Mouse (Mus musculus): ENCODE measurements around the gene Celsr3.

Celsr3 gene

GRCm38 (mm10) chr9:108824755-108825413, 1.2 kb upstream of the Celsr3 start:
- ChIA-PET POLR2A (interaction anchor here (0.5 to 4.7 kb wide), 82 partner anchors 8 to 1308 kb away, joined by 3 to 40 read pairs (median 5); partner anchors contain the start of genes Pfkfb4 (in 3 of the 4), Ip6k2 (in 2 of the 4), Nckipsd (in 2 of the 4) and Atrip (in 1 of the 4)), CTCF (interaction anchor here (0.6 to 2.8 kb wide), 12 partner anchors 10 to 262 kb away, joined by 3 to 10 read pairs (median 3); partner anchors contain the start of genes Nckipsd (in 1 of the 4) and Slc26a6 (in 1 of the 4))

GRCm38 (mm10) chr9:108826700-108827340, 700 bp downstream of the Celsr3 start:
- CTCF ChIA-PET = interaction anchor here in 3 of 4 experiments (0.5 to 2.5 kb wide), 7 partner anchors 7 to 1209 kb away, joined by 3 to 6 read pairs (median 3); partner anchors contain the start of gene Trex1 (in 1 of the 3)
- POLR2A ChIA-PET = interaction anchor here in 3 of 4 experiments (0.7 to 4.7 kb wide), 11 partner anchors 14 to 128 kb away, joined by 3 to 37 read pairs (median 4); partner anchors contain the start of genes Slc26a6 (in 2 of the 3) and Nckipsd (in 1 of the 3)

GRCm38 (mm10) chr9:108827454-108827853, 1.3 kb downstream of the Celsr3 start:
- ChIA-PET CTCF (interaction anchor here in 3 of 4 experiments (0.5 to 2.5 kb wide), 5 partner anchors 8 to 1208 kb away, joined by 3 to 6 read pairs (median 5); no protein-coding TSS in a partner anchor), POLR2A (interaction anchor here in 3 of 4 experiments (1.0 to 4.7 kb wide), 8 partner anchors 15 to 127 kb away, joined by 3 to 37 read pairs (median 4); partner anchors contain the start of genes Slc26a6 (in 2 of the 3) and Nckipsd (in 1 of the 3))

- CTCF ChIA-PET = interaction anchor here in 2 of 4 experiments (1.1 to 2.5 kb wide), 4 partner anchors 9 to 26 kb away, joined by 3 to 6 read pairs (median 5); no protein-coding TSS in a partner anchor
- POLR2A ChIA-PET = interaction anchor here in 2 of 4 experiments (1.6 to 4.7 kb wide), 4 partner anchors 19 to 26 kb away, joined by 5 to 37 read pairs (median 8); partner anchors contain the start of genes Slc26a6 (in 2 of the 2) and Nckipsd (in 1 of the 2)
Measured at GRCm38 (mm10) chr9:108827906-108828305, 1.8 kb downstream of the Celsr3 start.

- ChIA-PET CTCF (interaction anchor here in 3 of 4 experiments (1.0 to 2.4 kb wide), 9 partner anchors 8 to 228 kb away, joined by 3 to 16 read pairs (median 5); partner anchors contain the start of genes Uqcrc1 (in 2 of the 3) and Trex1 (in 1 of the 3)), POLR2A (interaction anchor here in 3 of 4 experiments (0.6 to 3.5 kb wide), 28 partner anchors 10 to 315 kb away, joined by 3 to 41 read pairs (median 5); partner anchors contain the start of genes Pfkfb4 (in 3 of the 3), Slc26a6 (in 2 of the 3), Arih2 (in 1 of the 3) and Atrip (in 1 of the 3))
Measured at GRCm38 (mm10) chr9:108831637-108832036, 5.5 kb downstream of the Celsr3 start.

- CTCF ChIA-PET = interaction anchor here in 3 of 4 experiments (0.9 to 2.4 kb wide), 18 partner anchors 9 to 966 kb away, joined by 3 to 16 read pairs (median 4); partner anchors contain the start of genes Trex1 (in 2 of the 3), Uqcrc1 (in 2 of the 3) and Nckipsd (in 1 of the 3)
- POLR2A ChIA-PET = interaction anchor here in 3 of 4 experiments (0.6 to 3.5 kb wide), 48 partner anchors 9 to 542 kb away, joined by 3 to 41 read pairs (median 5); partner anchors contain the start of genes Pfkfb4 (in 2 of the 3), Slc26a6 (in 2 of the 3), Arih2 (in 1 of the 3) and Atrip (in 1 of the 3)
Measured at GRCm38 (mm10) chr9:108832390-108833108, 6.4 kb downstream of the Celsr3 start.

- POLR2A ChIA-PET = interaction anchor here in 3 of 4 experiments (0.6 to 3.7 kb wide), 11 partner anchors 11 to 335 kb away, joined by 3 to 17 read pairs (median 3); partner anchors contain the start of genes Qars (in 1 of the 3) and Slc26a6 (in 1 of the 3)
- CTCF ChIA-PET = interaction anchor here (0.8 to 2.0 kb wide), 10 partner anchors 10 to 98 kb away, joined by 3 to 16 read pairs (median 3); partner anchors contain the start of gene Uqcrc1 (in 1 of the 4)
Measured at GRCm38 (mm10) chr9:108842989-108843388, 16.9 kb downstream of the Celsr3 start.

- ChIA-PET POLR2A (interaction anchor here in 2 of 4 experiments (0.5 to 1.9 kb wide), 9 partner anchors 8 to 158 kb away, joined by 3 to 11 read pairs (median 4); partner anchors contain the start of genes Slc26a6 (in 2 of the 2) and Celsr3 (in 1 of the 2)), CTCF (interaction anchor here in 2 of 4 experiments (0.5 to 1.6 kb wide), 3 partner anchors 8 to 106 kb away, joined by 3 to 5 read pairs (median 5); no protein-coding TSS in a partner anchor)
Measured at GRCm38 (mm10) chr9:108845390-108845789, 19.3 kb downstream of the Celsr3 start.

GRCm38 (mm10) chr9:108847374-108847773, 21.3 kb downstream of the Celsr3 start:
- POLR2A ChIA-PET = interaction anchor here in 3 of 4 experiments (0.6 to 2.0 kb wide), 9 partner anchors 15 to 1690 kb away, joined by 3 to 9 read pairs (median 3); partner anchors contain the start of gene Pfkfb4 (in 1 of the 3)
- CTCF ChIA-PET = no interaction called here

GRCm38 (mm10) chr9:108848419-108848818, 22.3 kb downstream of the Celsr3 start:
- CTCF ChIA-PET = interaction anchor here in 3 of 4 experiments (0.6 to 1.7 kb wide), 5 partner anchors 16 to 148 kb away, joined by 3 to 4 read pairs (median 3); no protein-coding TSS in a partner anchor

GRCm38 (mm10) chr9:108852976-108853375, 26.9 kb downstream of the Celsr3 start, which contains the start of gene Slc26a6:
Slc26a6 (plus strand) TSS chr9:108853283.
- ChIA-PET POLR2A (interaction anchor here in 3 of 4 experiments (0.6 to 5.7 kb wide), 17 partner anchors 7 to 514 kb away, joined by 3 to 41 read pairs (median 7); partner anchors contain the start of genes Pfkfb4 (in 2 of the 3), Celsr3 (in 1 of the 3) and Gpx1 (in 1 of the 3)), CTCF (interaction anchor here (0.5 to 1.5 kb wide), 6 partner anchors 28 to 184 kb away, joined by 3 to 7 read pairs (median 4); partner anchors contain the start of gene Pfkfb4 (in 1 of the 4))

More at GRCm38 (mm10) chr9:108848419-108848818, 22.3 kb downstream of the Celsr3 start:
- POLR2A ChIA-PET = interaction anchor here in 3 of 4 experiments (0.5 to 2.1 kb wide), 10 partner anchors 16 to 1740 kb away, joined by 3 to 12 read pairs (median 6); partner anchors contain the start of gene Pfkfb4 (in 1 of the 3)

- CTCF ChIA-PET = interaction anchor here (0.5 to 2.5 kb wide), 38 partner anchors 8 to 955 kb away, joined by 3 to 16 read pairs (median 4); partner anchors contain the start of genes Uqcrc1 (in 2 of the 4), Celsr3 (in 1 of the 4), Dalrd3 (in 1 of the 4) and Pfkfb4 (in 1 of the 4)
- POLR2A ChIA-PET = interaction anchor here (0.6 to 5.7 kb wide), 47 partner anchors 8 to 1077 kb away, joined by 3 to 41 read pairs (median 4); partner anchors contain the start of genes Pfkfb4 (in 3 of the 4), Celsr3 (in 2 of the 4), Apeh (in 1 of the 4) and Arih2 (in 1 of the 4)
Measured at GRCm38 (mm10) chr9:108853635-108854240, 27.6 kb downstream of the Celsr3 start.

GRCm38 (mm10) chr9:108854241-108854696, 28.1 kb downstream of the Celsr3 start:
- ChIA-PET CTCF (interaction anchor here (0.6 to 2.5 kb wide), 35 partner anchors 9 to 364 kb away, joined by 3 to 16 read pairs (median 4); partner anchors contain the start of genes Uqcrc1 (in 2 of the 4), Celsr3 (in 1 of the 4), Dalrd3 (in 1 of the 4) and Pfkfb4 (in 1 of the 4)), POLR2A (interaction anchor here (0.8 to 5.7 kb wide), 43 partner anchors 9 to 1077 kb away, joined by 3 to 41 read pairs (median 4); partner anchors contain the start of genes Celsr3 (in 2 of the 4), Pfkfb4 (in 2 of the 4), Apeh (in 1 of the 4) and Arih2 (in 1 of the 4))

GRCm38 (mm10) chr9:108855335-108855734, 29.2 kb downstream of the Celsr3 start:
- POLR2A ChIA-PET = interaction anchor here in 3 of 4 experiments (0.7 to 5.7 kb wide), 14 partner anchors 10 to 350 kb away, joined by 3 to 41 read pairs (median 4); partner anchors contain the start of genes Celsr3 (in 2 of the 3), Pfkfb4 (in 1 of the 3) and Tmem89 (in 1 of the 3)
- CTCF ChIA-PET = interaction anchor here in 1 of 4 experiments (2.5 kb wide), 1 partner anchor 13 kb away, joined by 15 read pairs; no protein-coding TSS in a partner anchor

Data from embryonic stem cell, embryonic (primary cell).